Mouse (Mus musculus) adrenal gland, adult 10 weeks (tissue): Measurements from ENCODE around the gene Kcnj1. TPM values are rescaled to one million over a fixed set of nuclear protein-coding genes. Genes with fewer than 3 reads are reported as not detected.

Experiments
- polyA plus RNA-seq: library from polyadenylated mRNA; stranded (reverse); fragments of 350-450 nt; fragmentation: Illumina TruSeq; extraction: RNeasy Lipid Tissue Mini Kit (QIAGEN cat#74804); gene quantifications from one replicate; pipeline ENCODE4 v1.2.3, GENCODE M21; 2014; ENCODE audit warnings: low read depth, low replicate concordance

Kcnj1 gene
- polyA plus RNA-seq: not detected

DNA sequence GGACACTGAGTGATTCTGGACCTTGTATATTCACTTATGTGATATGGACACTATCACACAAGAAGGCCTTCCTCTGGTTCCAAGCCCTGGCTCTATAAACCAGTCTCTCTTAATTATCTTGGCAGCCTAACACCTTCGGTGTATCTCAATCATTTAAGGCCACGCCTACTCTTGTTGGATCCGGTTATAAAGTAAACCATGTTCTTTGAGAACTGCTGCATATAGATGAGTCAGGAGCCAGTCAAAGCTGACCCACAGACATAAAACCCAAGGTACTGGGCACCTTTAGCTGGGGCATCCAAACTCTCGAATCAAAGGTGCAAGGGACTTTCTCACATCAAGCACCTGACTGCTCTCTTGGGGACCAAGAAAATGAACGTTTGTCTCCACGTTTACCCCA, at the start of gene Kcnj1:
Gene Kcnj1, plus strand, starts transcription at position 292 of the 400 bp plus-strand sequence.

DNA sequence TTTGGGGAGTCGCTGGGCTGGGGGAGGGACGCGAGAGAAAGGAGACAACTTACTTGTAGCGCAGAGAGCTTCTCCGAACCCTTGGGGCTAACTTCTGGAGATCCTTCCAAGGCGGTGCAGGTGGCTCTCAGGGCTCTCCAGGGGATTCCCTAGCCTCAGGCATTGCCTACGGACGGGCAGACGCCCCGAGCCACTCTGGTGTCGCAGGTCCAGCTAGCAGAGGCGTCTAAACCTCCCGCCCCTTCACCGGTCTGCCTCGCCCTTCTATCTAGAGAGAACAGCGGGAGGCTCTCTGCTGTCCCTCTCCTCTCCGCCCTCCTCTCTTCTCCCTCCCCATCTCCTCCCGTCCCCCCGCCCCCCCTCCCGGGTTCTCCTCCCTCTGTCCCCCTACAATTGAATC, 28.2 kb upstream of the Kcnj1 start, which contains the start of gene Kcnj5:
Gene Kcnj5, minus strand, starts transcription at position 300 of the 400 bp plus-strand sequence.

Other genes with a start within 250 kb of the Kcnj1 start
- 0.58 TPM for gene Kcnj5, start 28.1 kb upstream of the Kcnj1 start, polyA plus RNA-seq
- 18.1 TPM for gene Fli1, start 170.4 kb downstream of the Kcnj1 start, polyA plus RNA-seq